Mouse (Mus musculus) embryonic facial prominence, embryonic 13.5 days (tissue): ENCODE data around the gene Map2. TPM values are rescaled to one million over a fixed set of nuclear protein-coding genes. Genes with fewer than 3 reads are reported as not detected.
A peak's percentile ranks its signal among the peaks of the same experiment; 100 is the strongest.

ENCODE experiments used
- ATAC-seq: fragments of 200-750 bp; cut with Nextera tagmentation; 2 replicates; pipeline ENCODE4 v1.8.0; 2017; ENCODE audit warnings: low read depth; ENCODE audit not compliant: insufficient number of reproducible peaks, insufficient read depth, low FRiP score, low TSS enrichment
- H3K27ac ChIP-seq: fragments of 300-500 bp; sonication (generic); 2 replicates; pipeline ENCODE4 v1.5.1; 2015; ENCODE audit warnings: moderate library complexity, mild to moderate bottlenecking, inconsistent platforms
- H3K27me3 ChIP-seq: fragments of 300-500 bp; sonication (generic); 2 replicates; pipeline ENCODE4 v1.6.1; 2015; ENCODE audit warnings: mild to moderate bottlenecking, inconsistent platforms
- H3K36me3 ChIP-seq: fragments of 300-500 bp; sonication (generic); 2 replicates; pipeline ENCODE4 v1.6.1; 2015; ENCODE audit warnings: mild to moderate bottlenecking, inconsistent platforms
- H3K4me1 ChIP-seq: fragments of 300-500 bp; sonication (generic); 2 replicates; pipeline ENCODE4 v1.6.1; 2015; ENCODE audit warnings: inconsistent platforms
- H3K4me2 ChIP-seq: fragments of 300-500 bp; sonication (generic); 2 replicates; pipeline ENCODE4 v1.6.1; 2015; ENCODE audit warnings: moderate library complexity, mild to moderate bottlenecking, inconsistent platforms
- H3K4me3 ChIP-seq: fragments of 300-500 bp; sonication (generic); 2 replicates; pipeline ENCODE4 v1.5.1; 2015; ENCODE audit warnings: mild to moderate bottlenecking, inconsistent platforms
- H3K9ac ChIP-seq: fragments of 300-500 bp; sonication (generic); 2 replicates; pipeline ENCODE4 v1.6.1; 2015; ENCODE audit warnings: mild to moderate bottlenecking, inconsistent platforms
- H3K9me3 ChIP-seq: fragments of 300-500 bp; sonication (generic); 2 replicates; pipeline ENCODE4 v1.6.1; 2016; ENCODE audit warnings: inconsistent platforms
- WGBS: fragments of 180-500 bp; shearing (Covaris S2); methylation state at CpG from one replicate; pipeline ENCODE4 v1.1.7; 2015; ENCODE audit warnings: mixed read lengths; 5-methylcytosine and 5-hydroxymethylcytosine counted together
- polyA plus RNA-seq: library from polyadenylated mRNA; unstranded; fragments of >200 nt; fragmentation: Nextera tagmentation; extraction: Ambion mirVana; gene quantifications from 2 replicates; pipeline ENCODE4 v1.2.1, GENCODE M21; 2015

The Map2 gene
- polyA plus RNA-seq, 1 experiment from 2014 or later: 17.8 TPM

- WGBS: 35% methylated on average over 15 of the region's 15 CpGs
- Histone ChIP-seq H3K27ac (no peak overlapping the region), H3K4me3 (peak overlapping the region; percentile 11), H3K4me1 (no peaks in the 10 kb centered on the region), H3K9me3 (no peaks in the 10 kb centered on the region), H3K36me3 (no peaks in the 10 kb centered on the region), H3K9ac (0 out of 2 replicates have a peak overlapping the region, but pooled peaks have one; percentile 1), H3K27me3 (no peaks in the 10 kb centered on the region), H3K4me2 (peak overlapping the region; percentile 46)
- ATAC-seq: no peak
These were observed 146.6 kb downstream of the Map2 start for GRCm38 (mm10) chr1:66321631-66322142.

GRCm38 (mm10) chr1:66323461-66323860 lies 148.4 kb downstream of the Map2 start:
- 88% methylated on average over 9 of the region's 9 CpGs for WGBS
- Histone ChIP-seq H3K27me3 (no peaks in the 10 kb centered on the region), H3K9me3 (no peaks in the 10 kb centered on the region), H3K4me1 (no peaks in the 10 kb centered on the region), H3K27ac (no peak overlapping the region), H3K36me3 (no peaks in the 10 kb centered on the region), H3K4me3 (no peak overlapping the region), H3K9ac (no peak overlapping the region), H3K4me2 (no peak overlapping the region)
- no peak for ATAC-seq

- H3K9me3 ChIP-seq: no peaks in the 10 kb centered on the region
- no peak for ATAC-seq
- no peak overlapping the region for H3K27ac ChIP-seq
- H3K9ac ChIP-seq: no peak overlapping the region
- no peaks in the 10 kb centered on the region for H3K4me1 ChIP-seq
- no peak overlapping the region for H3K4me2 ChIP-seq
- H3K4me3 ChIP-seq: no peak overlapping the region
- H3K36me3 ChIP-seq: no peaks in the 10 kb centered on the region
- no peaks in the 10 kb centered on the region for H3K27me3 ChIP-seq
These were observed 149.9 kb downstream of the Map2 start for GRCm38 (mm10) chr1:66324951-66325350.

GRCm38 (mm10) chr1:66328996-66329395 lies 153.9 kb downstream of the Map2 start:
- ATAC-seq: no peak
- Histone ChIP-seq H3K9me3 (no peaks in the 10 kb centered on the region), H3K27me3 (no peaks in the 10 kb centered on the region), H3K36me3 (no peaks in the 10 kb centered on the region), H3K9ac (no peak overlapping the region), H3K4me1 (no peaks in the 10 kb centered on the region), H3K4me2 (no peak overlapping the region), H3K4me3 (no peak overlapping the region), H3K27ac (no peak overlapping the region)
- 31% methylated on average over 6 of the region's 6 CpGs for WGBS

- Histone ChIP-seq H3K9ac (no peak overlapping the region), H3K4me1 (no peaks in the 10 kb centered on the region), H3K36me3 (no peaks in the 10 kb centered on the region), H3K4me3 (no peak overlapping the region), H3K27me3 (no peaks in the 10 kb centered on the region), H3K4me2 (no peak overlapping the region), H3K9me3 (no peaks in the 10 kb centered on the region), H3K27ac (no peak overlapping the region)
- ATAC-seq: no peak
These were observed 154.5 kb downstream of the Map2 start for GRCm38 (mm10) chr1:66329534-66329933.

GRCm38 (mm10) chr1:66335724-66336284 lies 160.7 kb downstream of the Map2 start:
- 71% methylated on average over 2 of the region's 2 CpGs for WGBS
- Histone ChIP-seq H3K9me3 (no peaks in the 10 kb centered on the region), H3K9ac (no peak overlapping the region), H3K27me3 (no peaks in the 10 kb centered on the region), H3K4me1 (no peaks in the 10 kb centered on the region), H3K36me3 (no peaks in the 10 kb centered on the region), H3K4me2 (no peak overlapping the region), H3K4me3 (no peak overlapping the region), H3K27ac (no peak overlapping the region)
- ATAC-seq: no peak

GRCm38 (mm10) chr1:66339213-66339612 lies 164.1 kb downstream of the Map2 start:
- no peak overlapping the region for H3K4me3 ChIP-seq
- H3K27me3 ChIP-seq: no peaks in the 10 kb centered on the region
- no peaks in the 10 kb centered on the region for H3K9me3 ChIP-seq
- no peak overlapping the region for H3K9ac ChIP-seq
- no peak overlapping the region for H3K27ac ChIP-seq
- H3K4me1 ChIP-seq: no peaks in the 10 kb centered on the region
- H3K4me2 ChIP-seq: no peak overlapping the region
- H3K36me3 ChIP-seq: no peaks in the 10 kb centered on the region
- no peak for ATAC-seq
- 81% methylated on average over 1 of the region's 1 CpGs for WGBS

GRCm38 (mm10) chr1:66348404-66349165 lies 173.5 kb downstream of the Map2 start:
- H3K27me3 ChIP-seq: no peaks in the 10 kb centered on the region
- WGBS: 54% methylated on average over 8 of the region's 8 CpGs
- H3K9me3 ChIP-seq: no peaks in the 10 kb centered on the region
- no peak overlapping the region for H3K4me3 ChIP-seq
- H3K4me2 ChIP-seq: no peak overlapping the region
- no peak for ATAC-seq
- no peaks in the 10 kb centered on the region for H3K4me1 ChIP-seq
- H3K9ac ChIP-seq: no peak overlapping the region
- no peaks in the 10 kb centered on the region for H3K36me3 ChIP-seq
- H3K27ac ChIP-seq: no peak overlapping the region

GRCm38 (mm10) chr1:66349166-66349835 lies 174.2 kb downstream of the Map2 start:
- H3K4me2 ChIP-seq: no peak overlapping the region
- no peaks in the 10 kb centered on the region for H3K36me3 ChIP-seq
- ATAC-seq: no peak
- WGBS: 64% methylated on average over 3 of the region's 3 CpGs
- no peaks in the 10 kb centered on the region for H3K27me3 ChIP-seq
- H3K4me1 ChIP-seq: no peaks in the 10 kb centered on the region
- no peak overlapping the region for H3K27ac ChIP-seq
- H3K4me3 ChIP-seq: no peak overlapping the region
- no peak overlapping the region for H3K9ac ChIP-seq
- H3K9me3 ChIP-seq: no peaks in the 10 kb centered on the region

GRCm38 (mm10) chr1:66351366-66351765 lies 176.3 kb downstream of the Map2 start:
- Histone ChIP-seq H3K4me2 (no peak overlapping the region), H3K27me3 (no peaks in the 10 kb centered on the region), H3K9me3 (no peaks in the 10 kb centered on the region), H3K27ac (no peak overlapping the region), H3K4me3 (no peak overlapping the region), H3K4me1 (no peaks in the 10 kb centered on the region), H3K36me3 (no peaks in the 10 kb centered on the region), H3K9ac (no peak overlapping the region)
- ATAC-seq: no peak

- H3K9me3 ChIP-seq: no peaks in the 10 kb centered on the region
- H3K4me2 ChIP-seq: no peak overlapping the region
- H3K4me1 ChIP-seq: no peaks in the 10 kb centered on the region
- WGBS: 95% methylated on average over 2 of the region's 2 CpGs
- no peaks in the 10 kb centered on the region for H3K36me3 ChIP-seq
- no peak overlapping the region for H3K27ac ChIP-seq
- no peaks in the 10 kb centered on the region for H3K27me3 ChIP-seq
- H3K4me3 ChIP-seq: no peak overlapping the region
- ATAC-seq: no peak
- H3K9ac ChIP-seq: no peak overlapping the region
These were observed 186.7 kb downstream of the Map2 start for GRCm38 (mm10) chr1:66361799-66362198.

- no peaks in the 10 kb centered on the region for H3K27me3 ChIP-seq
- no peak overlapping the region for H3K9ac ChIP-seq
- no peaks in the 10 kb centered on the region for H3K9me3 ChIP-seq
- H3K4me3 ChIP-seq: no peak overlapping the region
- no peak overlapping the region for H3K27ac ChIP-seq
- 79% methylated on average over 9 of the region's 9 CpGs for WGBS
- ATAC-seq: no peak
- no peak overlapping the region for H3K4me2 ChIP-seq
- H3K36me3 ChIP-seq: no peaks in the 10 kb centered on the region
- H3K4me1 ChIP-seq: no peaks in the 10 kb centered on the region
These were observed 188.2 kb downstream of the Map2 start for GRCm38 (mm10) chr1:66363285-66363684.
